Mouse (Mus musculus): Measurements from ENCODE around the gene Chek1. TPM values are rescaled to one million over a fixed set of nuclear protein-coding genes. Genes with fewer than 3 reads are reported as not detected.
A peak's percentile ranks its signal among the peaks of the same experiment; 100 is the strongest.

Gene Chek1
- 26.8 and 30.4 TPM in 2 replicates for polyA plus RNA-seq (2015; fragmentation: Nextera tagmentation; extraction: Ambion mirVana)

- peaks cover 17% of the 10 kb centered on the region for H3K36me3 ChIP-seq
- ATAC-seq (ENCODE audit: insufficient number of reproducible peaks, low FRiP score, low TSS enrichment, low read depth): no peak
- H3K9me3 ChIP-seq (replicated peaks): no peaks in the 10 kb centered on the region
- H3K9ac ChIP-seq: peak within 1 kb of the TSS; percentile 54
- 5% methylated on average over 12 of the region's 12 CpGs for WGBS
- H3K27ac ChIP-seq (replicated peaks): peak within 1 kb of the TSS; percentile 93
- peaks cover 15% of the 10 kb centered on the region for H3K4me1 ChIP-seq
- H3K4me3 ChIP-seq (replicated peaks): peak within 1 kb of the TSS; percentile 74
- H3K4me2 ChIP-seq (replicated peaks): peak within 1 kb of the TSS; percentile 97
- H3K27me3 ChIP-seq: no peaks in the 10 kb centered on the region
Measured at GRCm38 (mm10) chr9:36727034-36727755, at the start of gene Chek1. TSS of gene Chek1 (minus strand) at chr9:36727065.

- H3K27ac ChIP-seq (replicated peaks): no peak overlapping the region
- no peaks in the 10 kb centered on the region for H3K9me3 ChIP-seq (replicated peaks)
- H3K4me2 ChIP-seq (replicated peaks): peak overlapping the region; percentile 80
- H3K4me3 ChIP-seq (replicated peaks): peak overlapping the region; percentile 99; the same call in 1 of the 2 replicates
- WGBS: 89% methylated on average over 1 of the region's 1 CpGs
- H3K27me3 ChIP-seq: no peaks in the 10 kb centered on the region
- H3K9ac ChIP-seq: no peak overlapping the region
- H3K36me3 ChIP-seq: peaks cover 7% of the 10 kb centered on the region; the same call in 1 of the 2 replicates
- no peak for ATAC-seq (ENCODE audit: insufficient number of reproducible peaks, low FRiP score, low TSS enrichment, low read depth)
- H3K4me1 ChIP-seq: peaks cover 20% of the 10 kb centered on the region
Measured at GRCm38 (mm10) chr9:36769048-36769413, 42.2 kb upstream of the Chek1 start.

- H3K4me2 ChIP-seq (replicated peaks): peak overlapping the region; percentile 80
- no peaks in the 10 kb centered on the region for H3K27me3 ChIP-seq
- peak overlapping the region; percentile 95 for H3K27ac ChIP-seq (replicated peaks)
- no peak for ATAC-seq (ENCODE audit: insufficient number of reproducible peaks, low FRiP score, low TSS enrichment, low read depth)
- H3K36me3 ChIP-seq: peaks cover 11% of the 10 kb centered on the region; the same call in 1 of the 2 replicates
- H3K9me3 ChIP-seq (replicated peaks): no peaks in the 10 kb centered on the region
- H3K4me3 ChIP-seq (replicated peaks): peak overlapping the region; percentile 99
- 12% methylated on average over 25 of the region's 25 CpGs for WGBS
- peak overlapping the region; percentile 72 for H3K9ac ChIP-seq
- peaks cover 20% of the 10 kb centered on the region for H3K4me1 ChIP-seq
Measured at GRCm38 (mm10) chr9:36768156-36769047, 41.5 kb upstream of the Chek1 start.

GRCm38 (mm10) chr9:36767203-36768143, 40.6 kb upstream of the Chek1 start, which contains the start of gene Stt3a:
TSS of gene Stt3a (minus strand) at chr9:36767679.
- WGBS: under 1% methylated on average over 60 of the region's 60 CpGs

GRCm38 (mm10) chr9:36764378-36764777, 37.5 kb upstream of the Chek1 start:
- WGBS: 100% methylated on average over 1 of the region's 1 CpGs
- Histone ChIP-seq H3K9ac (no peak overlapping the region), H3K27ac (replicated peaks) (no peak overlapping the region), H3K4me2 (replicated peaks) (no peak overlapping the region), H3K36me3 (peaks cover 33% of the 10 kb centered on the region), H3K4me1 (peaks cover 20% of the 10 kb centered on the region), H3K27me3 (no peaks in the 10 kb centered on the region), H3K9me3 (replicated peaks) (no peaks in the 10 kb centered on the region), H3K4me3 (replicated peaks) (no peak overlapping the region)
- no peak for ATAC-seq (ENCODE audit: insufficient number of reproducible peaks, low FRiP score, low TSS enrichment, low read depth)

More at GRCm38 (mm10) chr9:36767203-36768143, 40.6 kb upstream of the Chek1 start, which contains the start of gene Stt3a:
- ATAC-seq (ENCODE audit: insufficient number of reproducible peaks, low FRiP score, low TSS enrichment, low read depth): peak; percentile 100
- Histone ChIP-seq H3K4me3 (replicated peaks) (peak within 1 kb of the TSS; percentile 99), H3K27ac (replicated peaks) (peak within 1 kb of the TSS; percentile 95), H3K36me3 (peaks cover 18% of the 10 kb centered on the region), H3K4me1 (peaks cover 20% of the 10 kb centered on the region), H3K4me2 (replicated peaks) (peak within 1 kb of the TSS; percentile 80), H3K9me3 (replicated peaks) (no peaks in the 10 kb centered on the region), H3K9ac (peak within 1 kb of the TSS; percentile 85), H3K27me3 (no peaks in the 10 kb centered on the region)

- ATAC-seq (ENCODE audit: insufficient number of reproducible peaks, low FRiP score, low TSS enrichment, low read depth): peak; percentile 92
- Histone ChIP-seq H3K36me3 (peaks cover 20% of the 10 kb centered on the region), H3K4me1 (peaks cover 15% of the 10 kb centered on the region), H3K4me3 (replicated peaks) (peak overlapping the region; percentile 74), H3K9me3 (replicated peaks) (no peaks in the 10 kb centered on the region), H3K4me2 (replicated peaks) (peak overlapping the region; percentile 97), H3K27me3 (no peaks in the 10 kb centered on the region), H3K9ac (peak overlapping the region; percentile 54), H3K27ac (replicated peaks) (peak overlapping the region; percentile 93)
- WGBS: under 1% methylated on average over 53 of the region's 53 CpGs
Measured at GRCm38 (mm10) chr9:36726131-36727033, 483 bp downstream of the Chek1 start.

GRCm38 (mm10) chr9:36716624-36717023, 10.2 kb downstream of the Chek1 start:
- Histone ChIP-seq H3K9me3 (replicated peaks) (no peaks in the 10 kb centered on the region), H3K36me3 (peaks cover 15% of the 10 kb centered on the region), H3K9ac (no peak overlapping the region), H3K4me2 (replicated peaks) (no peak overlapping the region), H3K4me1 (no peaks in the 10 kb centered on the region), H3K27me3 (no peaks in the 10 kb centered on the region), H3K4me3 (replicated peaks) (no peak overlapping the region), H3K27ac (replicated peaks) (no peak overlapping the region)
- no peak for ATAC-seq (ENCODE audit: insufficient number of reproducible peaks, low FRiP score, low TSS enrichment, low read depth)
- 72% methylated on average over 3 of the region's 3 CpGs for WGBS

GRCm38 (mm10) chr9:36707304-36707703, 19.6 kb downstream of the Chek1 start:
- H3K9ac ChIP-seq: no peak overlapping the region
- ATAC-seq (ENCODE audit: insufficient number of reproducible peaks, low FRiP score, low TSS enrichment, low read depth): no peak
- no peak overlapping the region for H3K4me3 ChIP-seq (replicated peaks)
- H3K27me3 ChIP-seq: no peaks in the 10 kb centered on the region
- no peak overlapping the region for H3K27ac ChIP-seq (replicated peaks)
- peaks cover 2% of the 10 kb centered on the region; the same call in 1 of the 2 replicates for H3K36me3 ChIP-seq
- H3K4me2 ChIP-seq (replicated peaks): no peak overlapping the region
- 86% methylated on average over 6 of the region's 6 CpGs for WGBS
- no peaks in the 10 kb centered on the region for H3K4me1 ChIP-seq
- no peaks in the 10 kb centered on the region for H3K9me3 ChIP-seq (replicated peaks)

- Histone ChIP-seq H3K4me2 (replicated peaks) (no peak overlapping the region), H3K27me3 (no peaks in the 10 kb centered on the region), H3K9ac (no peak overlapping the region), H3K9me3 (replicated peaks) (no peaks in the 10 kb centered on the region), H3K36me3 (peaks cover 2% of the 10 kb centered on the region; the same call in 1 of the 2 replicates), H3K4me3 (replicated peaks) (no peak overlapping the region), H3K4me1 (no peaks in the 10 kb centered on the region), H3K27ac (replicated peaks) (no peak overlapping the region)
- WGBS: 82% methylated on average over 3 of the region's 3 CpGs
- ATAC-seq (ENCODE audit: insufficient number of reproducible peaks, low FRiP score, low TSS enrichment, low read depth): no peak
Measured at GRCm38 (mm10) chr9:36705923-36706322, 20.9 kb downstream of the Chek1 start.

- Histone ChIP-seq H3K4me3 (replicated peaks) (no peak overlapping the region), H3K36me3 (no peaks in the 10 kb centered on the region), H3K9ac (no peak overlapping the region), H3K4me1 (no peaks in the 10 kb centered on the region), H3K27ac (replicated peaks) (no peak overlapping the region), H3K27me3 (no peaks in the 10 kb centered on the region), H3K9me3 (replicated peaks) (no peaks in the 10 kb centered on the region), H3K4me2 (replicated peaks) (no peak overlapping the region)
- ATAC-seq (ENCODE audit: insufficient number of reproducible peaks, low FRiP score, low TSS enrichment, low read depth): no peak
- 95% methylated on average over 10 of the region's 10 CpGs for WGBS
Measured at GRCm38 (mm10) chr9:36694276-36694675, 32.6 kb downstream of the Chek1 start.

All from embryonic facial prominence, embryonic 15.5 days (tissue).